Mouse (Mus musculus) intestine, embryonic 16.5 days (tissue): ENCODE results near the gene Zfp324. TPM values are rescaled to one million over a fixed set of nuclear protein-coding genes. Genes with fewer than 3 reads are reported as not detected.
A peak's percentile ranks its signal among the peaks of the same experiment; 100 is the strongest.

Source experiments
- ATAC-seq: fragments of 200-750 bp; cut with Nextera tagmentation; 2 replicates; pipeline ENCODE4 v1.8.0; 2017; ENCODE audit warnings: moderate TSS enrichment, moderate library complexity
- H3K27ac ChIP-seq: fragments of 300-500 bp; sonication (generic); 2 replicates; pipeline ENCODE4 v1.5.1; 2014; ENCODE audit warnings: mild to moderate bottlenecking, low read length
- H3K27me3 ChIP-seq: fragments of 300-500 bp; sonication (generic); replicated peaks from 2 replicates; pipeline ENCODE4 v1.6.1; 2014; ENCODE audit warnings: low read length, control low read depth, mixed read lengths; ENCODE audit not compliant: control insufficient read depth, insufficient read depth
- H3K36me3 ChIP-seq: fragments of 300-500 bp; sonication (generic); 2 replicates; pipeline ENCODE4 v1.6.1; 2014; ENCODE audit warnings: low read length, control low read depth; ENCODE audit not compliant: control insufficient read depth, insufficient read depth
- H3K4me1 ChIP-seq: fragments of 300-500 bp; sonication (generic); 2 replicates; pipeline ENCODE4 v1.6.1; 2014; ENCODE audit warnings: low read length, control low read depth, mixed read lengths; ENCODE audit not compliant: control insufficient read depth, insufficient read depth
- H3K4me2 ChIP-seq: fragments of 300-500 bp; sonication (generic); 2 replicates; pipeline ENCODE4 v1.6.1; 2014; ENCODE audit warnings: low read depth, low read length, control low read depth
- H3K4me3 ChIP-seq: fragments of 300-500 bp; sonication (generic); 2 replicates; pipeline ENCODE4 v1.5.1; 2014; ENCODE audit warnings: mild to moderate bottlenecking, low read length
- H3K9ac ChIP-seq: fragments of 300-500 bp; sonication (generic); 2 replicates; pipeline ENCODE4 v1.6.1; 2014; ENCODE audit warnings: low read depth, low read length
- H3K9me3 ChIP-seq: fragments of 300-500 bp; sonication (generic); 2 replicates; pipeline ENCODE4 v1.6.1; 2016; ENCODE audit warnings: low read length, control low read depth; ENCODE audit not compliant: control insufficient read depth
- WGBS: fragments of 180-500 bp; shearing (Covaris S2); extraction: QIAGEN DNeasy Blood & Tissue Kit; methylation state at CpG from one replicate; pipeline ENCODE4 v1.1.7; 2014; 5-methylcytosine and 5-hydroxymethylcytosine counted together
- polyA plus RNA-seq: library from polyadenylated mRNA; unstranded; fragments of >200 nt; fragmentation: Nextera tagmentation; extraction: Ambion mirVana; gene quantifications from 2 replicates; pipeline ENCODE4 v1.2.1, GENCODE M21; 2015

Gene Zfp324
- polyA plus RNA-seq, 1 experiment from 2014 or later = 7.8 TPM

DNA sequence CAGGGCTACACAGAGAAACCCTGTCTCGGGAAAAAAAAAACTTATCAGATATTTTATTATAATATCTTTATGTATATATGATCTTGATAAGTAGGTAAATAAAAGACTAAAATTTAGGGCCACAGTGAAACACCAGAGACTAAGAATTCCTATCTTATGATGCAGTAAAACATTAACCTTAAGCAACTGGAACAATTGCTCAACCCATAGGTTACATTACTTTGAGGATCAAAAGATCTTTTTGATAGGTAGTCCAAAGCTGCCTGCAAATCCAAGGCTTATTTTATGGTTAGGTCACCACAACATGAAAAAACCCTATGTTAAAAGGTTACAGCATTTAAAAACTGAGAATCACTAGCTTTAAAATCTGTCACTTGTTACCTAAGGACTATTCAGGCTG, 35.9 kb downstream of the Zfp324 start:
- 48% methylated on average over 1 of the region's 1 CpGs for WGBS
- ATAC-seq = 0 out of 2 replicates have a peak, but pooled peaks have one; percentile 53

DNA sequence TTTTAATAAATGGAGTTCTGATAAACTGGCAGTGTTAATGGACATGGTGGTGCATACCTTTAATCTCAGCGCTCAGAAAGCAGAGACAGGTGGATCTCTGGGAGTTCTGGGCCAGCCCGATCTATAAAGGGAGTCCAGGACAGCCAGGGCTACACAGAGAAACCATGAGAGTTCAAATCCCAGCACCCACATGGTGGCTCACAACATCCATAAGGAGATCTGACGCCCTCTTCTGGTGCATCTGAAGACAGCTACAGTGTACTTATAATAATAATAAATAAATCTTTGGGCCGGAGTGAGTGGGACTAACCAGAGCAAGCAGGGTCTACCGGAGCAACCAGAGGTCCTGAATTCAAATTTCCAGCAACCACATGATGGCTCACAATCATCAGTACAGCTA, 37.7 kb downstream of the Zfp324 start:
- Histone ChIP-seq H3K27me3 (no peaks in the 10 kb centered on the region), H3K9me3 (no peaks in the 10 kb centered on the region), H3K4me2 (no peak overlapping the region), H3K27ac (no peak overlapping the region), H3K36me3 (peaks cover 18% of the 10 kb centered on the region), H3K4me3 (no peak overlapping the region), H3K4me1 (peaks cover 4% of the 10 kb centered on the region; the same call in 1 of the 2 replicates), H3K9ac (no peak overlapping the region)
- WGBS = 81% methylated on average over 5 of the region's 5 CpGs
- no peak for ATAC-seq

More for the DNA sequence above, 35.9 kb downstream of the Zfp324 start:
- no peak overlapping the region for H3K27ac ChIP-seq
- H3K4me1 ChIP-seq = no peaks in the 10 kb centered on the region
- H3K36me3 ChIP-seq = peaks cover 6% of the 10 kb centered on the region; the same call in 1 of the 2 replicates
- no peak overlapping the region for H3K4me3 ChIP-seq
- no peaks in the 10 kb centered on the region for H3K9me3 ChIP-seq
- no peak overlapping the region for H3K9ac ChIP-seq
- H3K27me3 ChIP-seq = no peaks in the 10 kb centered on the region
- H3K4me2 ChIP-seq = no peak overlapping the region

DNA sequence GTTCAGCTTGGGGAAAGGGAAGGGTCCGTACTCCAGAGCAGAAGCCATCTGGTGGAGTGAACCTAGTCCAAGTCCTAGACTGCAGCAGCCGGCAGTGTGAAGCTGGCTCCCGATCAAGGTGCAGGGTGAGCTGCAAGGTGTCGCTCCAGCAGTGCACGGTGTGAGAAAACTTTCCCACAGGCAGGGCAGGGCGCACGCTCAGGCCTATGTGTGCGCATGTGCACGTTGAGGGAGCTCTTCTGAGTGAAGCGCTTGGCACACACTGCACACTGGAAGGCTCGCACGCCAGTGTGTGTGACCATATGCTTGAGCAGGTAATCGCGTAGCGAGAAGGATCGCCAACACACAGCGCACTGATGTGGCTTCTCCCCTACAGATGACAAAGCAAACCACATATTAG, 40.4 kb downstream of the Zfp324 start:
- no peak overlapping the region for H3K4me3 ChIP-seq
- H3K4me1 ChIP-seq = peaks cover 8% of the 10 kb centered on the region; the same call in 1 of the 2 replicates
- no peak overlapping the region for H3K4me2 ChIP-seq
- no peak overlapping the region for H3K27ac ChIP-seq
- H3K27me3 ChIP-seq = no peaks in the 10 kb centered on the region
- no peak for ATAC-seq
- H3K9me3 ChIP-seq = no peaks in the 10 kb centered on the region
- H3K9ac ChIP-seq = 0 out of 2 replicates have a peak overlapping the region, but pooled peaks have one; percentile 6
- H3K36me3 ChIP-seq = peaks cover 18% of the 10 kb centered on the region
- 88% methylated on average over 17 of the region's 17 CpGs for whole genome bisulfite sequencing

DNA sequence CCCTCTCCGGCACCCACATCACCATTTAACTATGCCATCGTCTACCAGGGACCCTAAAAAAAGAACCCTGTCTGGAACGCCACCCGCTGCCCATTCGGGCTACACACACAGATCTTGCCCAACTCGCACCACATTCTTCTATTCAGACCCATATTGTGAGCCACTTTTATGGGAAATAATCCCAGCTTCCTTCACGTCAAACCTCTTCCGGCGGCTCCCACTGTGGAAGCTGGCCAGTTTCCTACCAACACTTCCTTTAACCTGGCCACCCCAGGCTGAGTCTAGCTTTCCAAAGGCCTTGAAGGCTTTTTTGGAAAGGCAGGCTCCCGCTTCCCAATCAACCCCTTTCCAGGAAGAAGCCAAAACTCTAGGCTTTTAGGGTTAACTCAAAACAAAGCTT, 40.9 kb downstream of the Zfp324 start:
- 88% methylated on average over 10 of the region's 10 CpGs for WGBS
- no peak for ATAC-seq
- Histone ChIP-seq H3K9me3 (no peaks in the 10 kb centered on the region), H3K4me1 (peaks cover 8% of the 10 kb centered on the region; the same call in 1 of the 2 replicates), H3K27me3 (no peaks in the 10 kb centered on the region), H3K27ac (no peak overlapping the region), H3K4me2 (no peak overlapping the region), H3K4me3 (no peak overlapping the region), H3K9ac (no peak overlapping the region), H3K36me3 (peaks cover 18% of the 10 kb centered on the region)

DNA sequence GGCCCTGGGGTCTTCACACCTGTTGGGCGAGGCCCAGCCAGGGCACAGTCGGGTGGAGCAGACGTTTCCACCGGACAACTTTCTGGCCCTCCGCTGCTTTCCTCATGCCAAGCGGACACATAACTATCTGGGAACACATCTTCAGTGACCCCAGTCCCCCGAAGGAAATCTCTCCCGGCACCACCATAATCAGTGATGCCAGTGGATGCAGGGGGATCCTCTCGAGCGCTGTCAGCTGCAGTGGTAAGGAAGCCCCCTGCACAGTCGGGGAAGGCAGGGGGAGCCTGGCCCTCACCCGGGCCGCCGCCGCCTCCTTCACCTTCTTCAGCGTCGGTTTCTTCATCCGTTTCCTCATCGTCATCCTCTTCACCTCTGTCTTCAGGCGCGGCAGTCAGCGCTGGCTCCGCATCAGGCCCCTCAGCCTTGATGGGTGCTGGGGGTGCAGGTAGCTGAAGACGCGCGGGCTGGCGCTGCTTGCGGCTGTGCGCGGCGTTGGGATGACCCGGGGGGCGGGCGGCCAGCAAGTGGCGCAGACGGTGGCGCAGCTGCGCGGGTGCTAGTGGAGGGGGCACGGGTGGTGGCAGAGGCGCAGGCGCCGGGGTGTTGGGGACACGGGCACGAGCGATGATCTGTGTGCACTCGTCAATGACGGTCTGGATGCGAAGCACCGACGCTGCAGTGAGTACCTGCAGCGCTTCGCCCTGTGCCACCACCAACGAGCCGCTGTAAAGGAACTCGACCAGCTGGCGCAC, 41.9 kb downstream of the Zfp324 start:
- Histone ChIP-seq H3K9ac (peak overlapping the region; percentile 43; the same call in 1 of the 2 replicates), H3K4me1 (peaks cover 8% of the 10 kb centered on the region; the same call in 1 of the 2 replicates), H3K27ac (no peak overlapping the region), H3K36me3 (peaks cover 18% of the 10 kb centered on the region), H3K4me2 (no peak overlapping the region), H3K9me3 (no peaks in the 10 kb centered on the region), H3K27me3 (no peaks in the 10 kb centered on the region), H3K4me3 (no peak overlapping the region)
- WGBS = 54% methylated on average over 56 of the region's 57 CpGs
- ATAC-seq = no peak

DNA sequence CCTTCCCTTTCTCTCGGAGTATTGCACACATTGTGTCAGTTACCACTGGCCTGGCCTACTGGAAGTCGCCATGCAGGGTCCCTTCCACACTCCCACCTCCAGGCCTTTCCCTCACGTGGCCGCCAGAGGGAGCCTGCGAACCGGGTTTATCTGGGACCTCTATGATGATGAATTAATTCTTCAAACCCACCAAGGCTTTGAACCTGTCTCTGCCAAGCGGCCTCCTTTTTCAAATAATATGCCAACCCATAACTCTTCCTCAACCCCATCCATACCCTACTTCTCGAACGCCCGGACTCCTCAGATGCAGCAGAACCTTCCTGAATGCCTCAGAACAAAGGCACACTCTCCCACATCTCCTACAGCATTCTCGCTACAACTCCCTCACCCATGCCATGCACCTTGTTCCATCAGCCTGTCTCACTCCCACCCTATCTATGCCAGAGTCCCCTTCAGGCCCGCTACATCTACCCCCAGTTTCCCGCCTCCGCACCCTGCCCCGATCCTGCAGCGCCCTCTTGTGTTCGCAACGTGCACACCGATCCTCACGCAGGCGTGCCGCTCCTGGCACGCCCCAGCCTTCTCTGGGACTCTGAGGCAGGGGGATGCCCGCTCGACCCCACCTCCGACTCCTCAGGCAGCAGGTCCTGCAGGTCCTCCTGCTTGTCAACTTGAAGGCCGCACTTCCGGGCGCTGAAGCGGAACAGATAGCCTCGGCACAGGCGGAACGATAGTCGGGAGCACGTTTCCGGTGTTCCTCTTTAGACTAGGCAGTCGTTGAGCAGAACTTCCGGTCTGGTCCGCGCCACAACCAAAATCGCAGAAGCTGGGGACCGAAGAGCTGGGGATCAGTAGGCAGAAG, 43.7 kb downstream of the Zfp324 start:
- Histone ChIP-seq H3K9ac (peak overlapping the region; percentile 95), H3K27me3 (no peaks in the 10 kb centered on the region), H3K4me3 (peak overlapping the region; percentile 85), H3K36me3 (peaks cover 18% of the 10 kb centered on the region), H3K4me2 (peak overlapping the region; percentile 71), H3K4me1 (peaks cover 12% of the 10 kb centered on the region; the same call in 1 of the 2 replicates), H3K27ac (peak overlapping the region; percentile 97), H3K9me3 (no peaks in the 10 kb centered on the region)
- peak; percentile 91 for ATAC-seq
- WGBS = under 1% methylated on average over 42 of the region's 42 CpGs

DNA sequence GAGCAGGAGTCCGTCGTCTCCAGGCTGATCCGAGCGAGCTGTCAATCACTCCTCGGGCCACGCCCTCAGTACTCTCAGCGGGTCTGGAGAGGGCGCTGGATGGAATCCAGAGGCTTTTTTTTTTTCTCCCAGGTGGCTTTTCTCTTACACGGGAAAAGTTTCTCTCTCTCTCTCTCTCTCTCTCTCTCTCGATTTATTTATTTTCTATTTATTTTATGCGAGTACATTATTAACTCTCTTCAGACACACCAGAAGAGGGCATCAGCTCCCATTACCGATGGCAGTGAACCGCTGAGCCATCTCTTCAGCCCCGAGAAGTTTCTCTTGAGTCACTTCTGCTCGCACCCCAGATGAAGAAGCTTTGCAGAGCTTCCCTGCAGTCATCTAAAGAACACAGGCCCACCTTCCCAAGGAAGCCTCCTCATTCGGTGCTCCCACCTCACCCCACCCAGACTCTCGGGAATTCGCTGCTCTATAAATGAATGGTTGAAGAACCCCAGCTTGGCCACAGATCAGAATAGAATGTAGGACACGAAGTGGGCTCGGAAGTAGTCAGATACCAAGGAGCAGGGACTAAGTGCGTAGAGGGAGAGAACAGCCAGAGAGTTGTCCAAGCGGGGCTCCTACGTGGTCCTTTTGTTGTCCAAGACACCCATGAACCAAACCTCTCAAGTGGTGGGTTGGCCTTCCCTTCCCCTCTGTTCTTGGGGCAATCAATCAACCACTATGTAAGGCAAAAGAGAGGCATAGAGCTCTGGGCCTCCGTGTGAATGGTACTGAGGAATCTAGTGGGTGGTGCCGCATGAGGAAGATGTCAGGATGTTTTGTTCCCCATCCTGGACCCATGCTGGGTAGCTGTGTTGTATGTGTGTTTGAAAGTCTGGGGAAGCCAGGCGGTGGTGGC, 44.6 kb downstream of the Zfp324 start, which contains the start of gene Zbtb45:
Gene Zbtb45, minus strand, starts transcription at position 30 of the 904 bp plus-strand sequence.
- H3K27ac ChIP-seq = peak within 1 kb of the TSS; percentile 97
- H3K4me2 ChIP-seq = peak within 1 kb of the TSS; percentile 71
- no peak; the same call in 1 of the 2 replicates for ATAC-seq
- H3K27me3 ChIP-seq = no peaks in the 10 kb centered on the region
- peak within 1 kb of the TSS; percentile 95 for H3K9ac ChIP-seq
- WGBS = 11% methylated on average over 26 of the region's 26 CpGs
- H3K4me3 ChIP-seq = peak within 1 kb of the TSS; percentile 85
- H3K9me3 ChIP-seq = no peaks in the 10 kb centered on the region
- H3K4me1 ChIP-seq = peaks cover 12% of the 10 kb centered on the region; the same call in 1 of the 2 replicates
- H3K36me3 ChIP-seq = peaks cover 18% of the 10 kb centered on the region

DNA sequence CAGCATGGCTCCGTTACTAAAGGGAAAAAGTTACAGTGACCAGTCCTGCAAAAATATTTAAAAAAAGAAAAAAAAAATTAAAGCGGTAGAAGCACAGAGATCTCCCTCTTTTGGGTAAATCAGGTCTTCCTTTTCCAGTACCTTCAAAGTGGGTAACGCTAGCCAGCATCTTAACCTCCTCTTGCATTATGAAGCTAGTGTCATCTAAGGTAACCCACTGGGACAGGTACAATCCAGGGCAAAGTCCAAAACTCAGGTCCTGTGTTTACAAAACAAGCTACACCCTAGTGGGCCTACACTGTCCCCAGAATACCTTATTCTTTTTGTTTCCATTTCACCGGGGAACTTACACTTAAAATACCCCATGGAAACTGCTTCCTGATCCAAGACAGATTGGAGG, 48.0 kb downstream of the Zfp324 start:
- no peak overlapping the region for H3K4me2 ChIP-seq
- WGBS = 59% methylated on average over 4 of the region's 4 CpGs
- no peak overlapping the region for H3K4me3 ChIP-seq
- no peaks in the 10 kb centered on the region for H3K9me3 ChIP-seq
- H3K27ac ChIP-seq = no peak overlapping the region
- no peak overlapping the region for H3K9ac ChIP-seq
- H3K4me1 ChIP-seq = 0 out of 2 replicates have a peak, but pooled peaks cover 8% of the 10 kb centered on the region
- ATAC-seq = no peak
- H3K36me3 ChIP-seq = no peaks in the 10 kb centered on the region
- no peaks in the 10 kb centered on the region for H3K27me3 ChIP-seq
